Mouse (Mus musculus): ENCODE measurements around the gene Rheb. TPM values are rescaled to one million over a fixed set of nuclear protein-coding genes. Genes with fewer than 3 reads are reported as not detected.
"Not testable (repeated sequence)": the region's sequence is repeated elsewhere in the genome, so short reads cannot be mapped to it uniquely, and the experiment has no call there.

The Rheb gene
- total and polyA plus RNA-seq, 3 experiments: 29.1 to 87.4 (median 76.9) TPM

GRCm38 (mm10) chr5:24823864-24824405 is 18.5 kb downstream of the Rheb start:
- no peak for TF ChIP-seq CTCF (IDR thresholded peaks at IDR 0.05)
- no peak for TF ChIP-seq POLR2A (IDR thresholded peaks at IDR 0.05; ENCODE audit: insufficient read depth, low read depth, low read length)
- no peak for TF ChIP-seq EP300 (IDR thresholded peaks at IDR 0.05; ENCODE audit: insufficient read depth, low read depth, low read length)
- Histone ChIP-seq H3K36me3 (ENCODE audit: control insufficient read depth, insufficient read depth, low read length) (peaks cover 28% of the 10 kb centered on the region), H3K27me3 (ENCODE audit: control insufficient read depth, insufficient read depth, low read length) (no peaks in the 10 kb centered on the region), H3K79me2 (replicated peaks; ENCODE audit: control insufficient read depth, insufficient read depth, low read length) (peaks cover 16% of the 10 kb centered on the region), H3K4me1 (ENCODE audit: control insufficient read depth, insufficient read depth, low read length) (peaks cover 21% of the 10 kb centered on the region), H3K27ac (no peak overlapping the region), H3K9ac (ENCODE audit: low read depth, low read length) (no peak overlapping the region), H3K4me3 (no peak overlapping the region)
- DNase-seq: no peak
- 67% methylated on average over 6 of the region's 6 CpGs for WGBS
- intact Hi-C loops (cut with DNase I): no loop called here

DNA sequence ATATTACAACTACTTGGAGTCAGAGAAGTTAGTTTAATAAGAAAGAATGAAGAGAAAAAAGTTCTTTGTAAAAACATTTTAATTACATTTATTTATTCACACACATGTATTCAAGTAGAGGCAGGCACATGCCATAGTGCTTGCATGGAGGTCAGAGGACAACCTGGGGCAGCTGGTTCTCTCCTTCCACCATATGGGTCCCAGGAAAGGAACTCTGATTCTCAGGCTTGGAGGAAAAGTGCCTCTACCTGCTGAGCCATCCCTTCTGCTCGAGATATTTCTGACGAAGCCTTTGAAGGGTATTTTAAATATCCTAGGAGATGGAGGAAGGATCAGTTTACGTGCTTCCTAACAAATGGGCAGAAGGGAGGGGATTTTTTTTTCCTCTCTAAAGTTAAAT is 19.6 kb downstream of the Rheb start:
- no peak overlapping the region for H3K4me3 ChIP-seq
- no peak for DNase-seq
- peaks cover 28% of the 10 kb centered on the region for H3K36me3 ChIP-seq (ENCODE audit: control insufficient read depth, insufficient read depth, low read length)
- peaks cover 14% of the 10 kb centered on the region for H3K79me2 ChIP-seq (replicated peaks; ENCODE audit: control insufficient read depth, insufficient read depth, low read length)
- H3K27me3 ChIP-seq (ENCODE audit: control insufficient read depth, insufficient read depth, low read length): no peaks in the 10 kb centered on the region
- peaks cover 21% of the 10 kb centered on the region for H3K4me1 ChIP-seq (ENCODE audit: control insufficient read depth, insufficient read depth, low read length)
- TF ChIP-seq CTCF (IDR thresholded peaks at IDR 0.05) (no peak), POLR2A (IDR thresholded peaks at IDR 0.05; ENCODE audit: insufficient read depth, low read depth, low read length) (no peak), EP300 (IDR thresholded peaks at IDR 0.05; ENCODE audit: insufficient read depth, low read depth, low read length) (no peak)
- WGBS: 69% methylated on average over 3 of the region's 3 CpGs
- intact Hi-C loops (cut with DNase I): no loop called here
- no peak overlapping the region for H3K27ac ChIP-seq
- no peak overlapping the region for H3K9ac ChIP-seq (ENCODE audit: low read depth, low read length)

DNA sequence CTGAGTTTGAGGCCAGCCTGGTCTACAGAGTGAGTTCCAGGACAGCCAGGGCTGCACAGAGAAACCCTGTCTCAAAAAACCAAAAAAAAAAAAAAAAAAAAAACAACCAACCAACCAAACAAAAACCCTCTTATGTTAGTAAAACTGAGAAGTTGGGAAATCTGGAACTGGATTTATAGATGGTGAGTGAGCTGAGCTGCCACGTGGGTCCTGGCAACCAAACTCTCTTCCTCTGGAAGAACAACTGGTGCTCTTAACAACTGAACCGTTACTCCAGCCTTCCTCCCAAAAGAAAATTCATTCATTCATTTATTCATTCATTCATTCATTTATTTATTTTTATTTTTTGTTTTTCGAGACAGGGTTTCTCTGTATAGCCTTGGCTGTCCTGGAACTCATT is 20.2 kb downstream of the Rheb start:
- H3K4me3 ChIP-seq; H3K27me3 ChIP-seq (ENCODE audit: control insufficient read depth, insufficient read depth, low read length); H3K27ac ChIP-seq; H3K9ac ChIP-seq (ENCODE audit: low read depth, low read length); intact Hi-C loops (cut with DNase I); DNase-seq: not testable (repeated sequence)
- Histone ChIP-seq H3K4me1 (ENCODE audit: control insufficient read depth, insufficient read depth, low read length) (peaks cover 21% of the 10 kb centered on the region), H3K79me2 (replicated peaks; ENCODE audit: control insufficient read depth, insufficient read depth, low read length) (peaks cover 12% of the 10 kb centered on the region), H3K36me3 (ENCODE audit: control insufficient read depth, insufficient read depth, low read length) (peaks cover 28% of the 10 kb centered on the region)
- WGBS: 62% methylated on average over 3 of the region's 3 CpGs

GRCm38 (mm10) chr5:24821403-24821841 is 21.0 kb downstream of the Rheb start:
- Histone ChIP-seq H3K27ac (no peak overlapping the region), H3K27me3 (ENCODE audit: control insufficient read depth, insufficient read depth, low read length) (no peaks in the 10 kb centered on the region), H3K4me3 (no peak overlapping the region), H3K9ac (ENCODE audit: low read depth, low read length) (no peak overlapping the region), H3K4me1 (ENCODE audit: control insufficient read depth, insufficient read depth, low read length) (peaks cover 18% of the 10 kb centered on the region), H3K79me2 (replicated peaks; ENCODE audit: control insufficient read depth, insufficient read depth, low read length) (peaks cover 12% of the 10 kb centered on the region), H3K36me3 (ENCODE audit: control insufficient read depth, insufficient read depth, low read length) (peaks cover 23% of the 10 kb centered on the region)
- intact Hi-C loops (cut with DNase I): no loop called here
- WGBS: 23% methylated on average over 3 of the region's 3 CpGs
- peak in 1 of 2 experiments; percentile 12 for DNase-seq
- TF ChIP-seq EP300 (IDR thresholded peaks at IDR 0.05; ENCODE audit: insufficient read depth, low read depth, low read length) (no peak), CTCF (IDR thresholded peaks at IDR 0.05) (no peak), POLR2A (IDR thresholded peaks at IDR 0.05; ENCODE audit: insufficient read depth, low read depth, low read length) (no peak)

DNA sequence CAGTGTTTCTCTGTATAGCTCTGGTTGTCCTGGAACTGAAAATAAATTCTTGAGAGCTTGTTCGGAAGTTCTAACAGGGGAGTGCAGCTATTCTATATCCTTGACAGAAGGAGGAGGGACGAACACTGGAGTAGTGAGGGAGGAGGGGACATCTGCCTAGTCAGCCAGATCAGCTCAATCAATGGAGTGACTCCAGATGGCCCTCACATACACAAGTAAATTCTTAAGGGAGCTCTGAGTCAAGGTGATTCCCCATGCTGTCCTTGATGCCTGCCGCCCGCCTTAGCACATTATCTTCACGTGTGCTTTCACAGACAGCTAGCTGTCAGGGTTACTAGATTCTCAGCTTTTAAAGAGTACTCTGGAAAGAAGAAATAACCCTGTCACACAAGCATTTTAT is 21.8 kb downstream of the Rheb start:
- intact Hi-C loops (cut with DNase I): no loop called here
- Histone ChIP-seq H3K79me2 (replicated peaks; ENCODE audit: control insufficient read depth, insufficient read depth, low read length) (peaks cover 8% of the 10 kb centered on the region), H3K4me3 (no peak overlapping the region), H3K4me1 (ENCODE audit: control insufficient read depth, insufficient read depth, low read length) (peaks cover 14% of the 10 kb centered on the region), H3K27me3 (ENCODE audit: control insufficient read depth, insufficient read depth, low read length) (no peaks in the 10 kb centered on the region), H3K36me3 (ENCODE audit: control insufficient read depth, insufficient read depth, low read length) (peaks cover 15% of the 10 kb centered on the region), H3K27ac (no peak overlapping the region), H3K9ac (ENCODE audit: low read depth, low read length) (no peak overlapping the region)
- TF ChIP-seq POLR2A (IDR thresholded peaks at IDR 0.05; ENCODE audit: insufficient read depth, low read depth, low read length): no peak
- no peak for TF ChIP-seq EP300 (IDR thresholded peaks at IDR 0.05; ENCODE audit: insufficient read depth, low read depth, low read length)
- no peak for TF ChIP-seq CTCF (IDR thresholded peaks at IDR 0.05)
- DNase-seq: no peak
- WGBS: 54% methylated on average over 5 of the region's 5 CpGs

DNA sequence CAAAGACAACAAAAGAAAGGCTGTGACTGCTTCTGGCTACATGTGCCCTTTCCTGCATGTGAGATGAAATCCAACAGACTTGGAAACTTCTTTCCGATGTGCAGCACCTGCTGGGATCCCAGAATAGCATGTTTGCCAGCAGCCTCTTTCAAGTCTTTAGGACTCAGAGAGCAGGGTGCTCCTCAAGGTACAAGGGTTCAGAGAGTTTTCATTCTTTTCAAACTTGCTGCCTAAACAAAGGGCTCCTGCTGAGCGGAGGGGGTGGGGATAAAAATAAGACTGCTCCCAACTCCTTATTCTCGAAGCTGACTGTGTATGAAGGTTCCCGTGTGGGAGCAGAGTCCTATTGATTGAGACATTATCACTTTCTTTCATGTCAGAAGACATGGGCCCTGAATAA is 25.2 kb downstream of the Rheb start:
- no peak overlapping the region for H3K27ac ChIP-seq
- peaks cover 18% of the 10 kb centered on the region for H3K36me3 ChIP-seq (ENCODE audit: control insufficient read depth, insufficient read depth, low read length)
- 77% methylated on average over 4 of the region's 4 CpGs for WGBS
- H3K27me3 ChIP-seq (ENCODE audit: control insufficient read depth, insufficient read depth, low read length): no peaks in the 10 kb centered on the region
- no peak overlapping the region for H3K4me3 ChIP-seq
- peaks cover 11% of the 10 kb centered on the region for H3K4me1 ChIP-seq (ENCODE audit: control insufficient read depth, insufficient read depth, low read length)
- intact Hi-C loops (cut with DNase I): no loop called here
- no peak overlapping the region for H3K9ac ChIP-seq (ENCODE audit: low read depth, low read length)
- TF ChIP-seq POLR2A (IDR thresholded peaks at IDR 0.05; ENCODE audit: insufficient read depth, low read depth, low read length): no peak
- TF ChIP-seq EP300 (IDR thresholded peaks at IDR 0.05; ENCODE audit: insufficient read depth, low read depth, low read length): no peak
- TF ChIP-seq CTCF (IDR thresholded peaks at IDR 0.05): no peak
- H3K79me2 ChIP-seq (replicated peaks; ENCODE audit: control insufficient read depth, insufficient read depth, low read length): peaks cover 5% of the 10 kb centered on the region
- DNase-seq: no peak
